Mouse (Mus musculus): ENCODE data around the gene Wwox. TPM values are rescaled to one million over a fixed set of nuclear protein-coding genes. Genes with fewer than 3 reads are reported as not detected.
A peak's percentile ranks its signal among the peaks of the same experiment; 100 is the strongest.

Wwox gene
- polyA plus RNA-seq, 1 experiment from 2014 or later, result 10.6 TPM

DNA sequence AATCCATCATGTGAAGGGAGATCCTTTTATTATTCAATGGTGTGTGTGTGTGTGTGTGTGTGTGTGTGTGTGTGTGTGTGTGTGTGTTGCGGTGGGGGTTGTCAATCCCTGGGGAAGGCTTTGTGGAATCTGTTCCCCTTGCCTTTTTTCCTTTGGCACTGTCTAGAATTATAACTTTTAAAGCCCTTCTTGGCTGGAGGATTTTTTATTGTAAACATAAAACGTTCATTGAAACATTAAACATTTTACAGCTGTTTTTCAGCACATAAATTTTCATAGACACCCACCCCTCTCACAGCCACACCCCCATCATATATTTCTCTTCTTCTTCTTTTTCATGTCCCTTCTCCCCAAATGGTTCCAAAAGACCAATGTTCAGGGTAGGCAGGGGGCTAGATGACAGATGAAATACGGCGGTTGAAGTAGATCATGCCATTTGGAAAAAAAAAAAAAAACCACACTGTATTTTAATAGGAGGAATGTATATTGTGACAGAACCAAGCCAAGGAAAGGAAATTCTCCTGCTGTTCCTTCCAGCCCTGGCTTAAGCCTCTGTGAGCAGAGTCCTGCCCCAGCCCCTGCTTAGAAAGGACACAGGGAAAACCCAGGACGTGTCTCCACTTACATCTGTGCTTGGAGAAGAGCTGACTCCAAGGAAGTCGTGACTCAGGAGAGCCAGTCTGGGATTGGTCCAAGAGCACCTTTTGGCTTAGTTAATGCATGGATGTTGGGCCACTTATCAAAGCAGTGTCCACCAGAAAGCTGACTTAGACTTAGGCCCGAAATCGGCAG lies 517.1 kb downstream of the Wwox start:
- Histone ChIP-seq H3K27ac (replicated peaks) (no peak overlapping the region), H3K36me3 (no peaks in the 10 kb centered on the region), H3K4me3 (no peak overlapping the region), H3K4me1 (no peaks in the 10 kb centered on the region), H3K9me3 (replicated peaks) (no peaks in the 10 kb centered on the region), H3K27me3 (ENCODE audit: low read depth, poor library complexity, severe bottlenecking) (no peaks in the 10 kb centered on the region)
- DNase-seq (ENCODE audit: low spot score), result no peak
- WGBS, result 89% methylated on average over 8 of the region's 8 CpGs

GRCm38 (mm10) chr8:114958437-114959107 lies 519.1 kb downstream of the Wwox start:
- 86% methylated on average over 16 of the region's 16 CpGs for WGBS
- DNase-seq (ENCODE audit: low spot score), result no peak
- no peaks in the 10 kb centered on the region for H3K9me3 ChIP-seq (replicated peaks)
- no peaks in the 10 kb centered on the region for H3K4me1 ChIP-seq
- no peak overlapping the region for H3K4me3 ChIP-seq
- no peaks in the 10 kb centered on the region for H3K27me3 ChIP-seq (ENCODE audit: low read depth, poor library complexity, severe bottlenecking)
- no peaks in the 10 kb centered on the region for H3K36me3 ChIP-seq
- H3K27ac ChIP-seq (replicated peaks), result no peak overlapping the region

DNA sequence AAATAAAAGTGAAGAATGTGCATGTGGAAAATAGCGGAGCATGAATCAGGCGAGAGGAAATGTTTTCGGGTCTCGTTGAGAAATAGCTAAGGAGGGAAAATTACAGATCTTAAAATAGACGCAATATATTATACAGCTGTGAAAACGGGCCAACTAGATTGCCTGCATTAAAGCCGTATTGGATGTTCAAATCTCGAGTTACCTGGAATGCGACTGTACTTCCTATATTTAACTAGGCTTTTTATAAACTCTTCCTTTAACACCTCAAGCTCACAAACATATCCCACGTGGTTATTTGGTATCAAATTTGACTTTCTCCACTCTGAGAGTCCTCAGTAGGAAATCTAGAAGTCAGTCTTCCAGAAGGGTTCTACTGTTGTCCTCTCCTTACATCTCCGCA lies 520.0 kb downstream of the Wwox start:
- Histone ChIP-seq H3K27ac (replicated peaks) (no peak overlapping the region), H3K36me3 (no peaks in the 10 kb centered on the region), H3K4me3 (no peak overlapping the region), H3K9me3 (replicated peaks) (no peaks in the 10 kb centered on the region), H3K4me1 (no peaks in the 10 kb centered on the region), H3K27me3 (ENCODE audit: low read depth, poor library complexity, severe bottlenecking) (no peaks in the 10 kb centered on the region)
- DNase-seq (ENCODE audit: low spot score), result no peak
- 92% methylated on average over 11 of the region's 11 CpGs for WGBS

DNA sequence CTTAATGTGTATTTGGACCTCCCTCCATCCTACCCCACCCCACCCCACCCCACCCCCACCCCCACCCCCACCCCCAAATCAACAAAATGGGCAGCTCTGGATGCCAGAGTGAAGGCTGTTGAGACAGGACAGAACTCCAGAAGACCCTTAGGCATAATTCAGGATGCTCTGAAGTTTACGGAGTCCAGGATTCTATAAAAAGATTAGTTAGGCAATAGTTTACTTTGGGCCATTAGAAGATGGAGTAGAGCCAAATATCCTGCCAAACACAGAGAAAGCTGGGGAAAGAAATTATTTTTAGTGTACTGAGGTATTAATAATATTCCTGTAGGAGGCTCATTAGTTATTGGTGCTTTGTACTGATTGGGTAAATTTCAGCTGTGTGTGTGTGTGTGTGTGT lies 523.0 kb downstream of the Wwox start:
- no peak overlapping the region for H3K4me3 ChIP-seq
- WGBS, result 97% methylated on average over 1 of the region's 1 CpGs

GRCm38 (mm10) chr8:114963282-114963681 lies 523.8 kb downstream of the Wwox start:
- Histone ChIP-seq H3K27me3 (ENCODE audit: low read depth, poor library complexity, severe bottlenecking) (no peaks in the 10 kb centered on the region), H3K27ac (replicated peaks) (no peak overlapping the region), H3K4me1 (no peaks in the 10 kb centered on the region), H3K4me3 (no peak overlapping the region), H3K36me3 (no peaks in the 10 kb centered on the region), H3K9me3 (replicated peaks) (0 out of 2 replicates have a peak, but pooled peaks cover 3% of the 10 kb centered on the region)
- 91% methylated on average over 4 of the region's 4 CpGs for WGBS
- DNase-seq (ENCODE audit: low spot score), result no peak

More for the DNA sequence above, 523.0 kb downstream of the Wwox start:
- H3K9me3 ChIP-seq (replicated peaks), result 0 out of 2 replicates have a peak, but pooled peaks cover 3% of the 10 kb centered on the region
- H3K36me3 ChIP-seq, result no peaks in the 10 kb centered on the region
- no peaks in the 10 kb centered on the region for H3K4me1 ChIP-seq
- DNase-seq (ENCODE audit: low spot score), result no peak
- H3K27ac ChIP-seq (replicated peaks), result no peak overlapping the region
- no peaks in the 10 kb centered on the region for H3K27me3 ChIP-seq (ENCODE audit: low read depth, poor library complexity, severe bottlenecking)

- 90% methylated on average over 6 of the region's 6 CpGs for WGBS
- Histone ChIP-seq H3K4me1 (no peaks in the 10 kb centered on the region), H3K9me3 (replicated peaks) (peaks cover 11% of the 10 kb centered on the region; the same call in 1 of the 2 replicates), H3K36me3 (no peaks in the 10 kb centered on the region), H3K27ac (replicated peaks) (no peak overlapping the region), H3K27me3 (ENCODE audit: low read depth, poor library complexity, severe bottlenecking) (no peaks in the 10 kb centered on the region), H3K4me3 (no peak overlapping the region)
- no peak for DNase-seq (ENCODE audit: low spot score)
These were observed 524.8 kb downstream of the Wwox start for GRCm38 (mm10) chr8:114964206-114964605.

- 76% methylated on average over 4 of the region's 4 CpGs for WGBS
- H3K4me3 ChIP-seq, result no peak overlapping the region
- H3K27me3 ChIP-seq (ENCODE audit: low read depth, poor library complexity, severe bottlenecking), result peaks cover 10% of the 10 kb centered on the region
- no peaks in the 10 kb centered on the region for H3K36me3 ChIP-seq
- no peak for DNase-seq (ENCODE audit: low spot score)
- no peak overlapping the region for H3K27ac ChIP-seq (replicated peaks)
- peaks cover 12% of the 10 kb centered on the region; the same call in 1 of the 2 replicates for H3K9me3 ChIP-seq (replicated peaks)
- H3K4me1 ChIP-seq, result 0 out of 2 replicates have a peak, but pooled peaks cover 5% of the 10 kb centered on the region
These were observed 529.4 kb downstream of the Wwox start for GRCm38 (mm10) chr8:114968842-114969241.

GRCm38 (mm10) chr8:114971378-114971777 lies 531.9 kb downstream of the Wwox start:
- peaks cover 12% of the 10 kb centered on the region; the same call in 1 of the 2 replicates for H3K9me3 ChIP-seq (replicated peaks)
- no peak overlapping the region for H3K4me3 ChIP-seq
- no peak overlapping the region for H3K27ac ChIP-seq (replicated peaks)
- H3K27me3 ChIP-seq (ENCODE audit: low read depth, poor library complexity, severe bottlenecking), result peaks cover 10% of the 10 kb centered on the region
- H3K36me3 ChIP-seq, result no peaks in the 10 kb centered on the region
- 54% methylated on average over 8 of the region's 8 CpGs for WGBS
- DNase-seq (ENCODE audit: low spot score), result peak; percentile 69
- H3K4me1 ChIP-seq, result 0 out of 2 replicates have a peak, but pooled peaks cover 5% of the 10 kb centered on the region

GRCm38 (mm10) chr8:114973002-114973461 lies 533.6 kb downstream of the Wwox start:
- no peak overlapping the region for H3K4me3 ChIP-seq
- DNase-seq (ENCODE audit: low spot score), result no peak

DNA sequence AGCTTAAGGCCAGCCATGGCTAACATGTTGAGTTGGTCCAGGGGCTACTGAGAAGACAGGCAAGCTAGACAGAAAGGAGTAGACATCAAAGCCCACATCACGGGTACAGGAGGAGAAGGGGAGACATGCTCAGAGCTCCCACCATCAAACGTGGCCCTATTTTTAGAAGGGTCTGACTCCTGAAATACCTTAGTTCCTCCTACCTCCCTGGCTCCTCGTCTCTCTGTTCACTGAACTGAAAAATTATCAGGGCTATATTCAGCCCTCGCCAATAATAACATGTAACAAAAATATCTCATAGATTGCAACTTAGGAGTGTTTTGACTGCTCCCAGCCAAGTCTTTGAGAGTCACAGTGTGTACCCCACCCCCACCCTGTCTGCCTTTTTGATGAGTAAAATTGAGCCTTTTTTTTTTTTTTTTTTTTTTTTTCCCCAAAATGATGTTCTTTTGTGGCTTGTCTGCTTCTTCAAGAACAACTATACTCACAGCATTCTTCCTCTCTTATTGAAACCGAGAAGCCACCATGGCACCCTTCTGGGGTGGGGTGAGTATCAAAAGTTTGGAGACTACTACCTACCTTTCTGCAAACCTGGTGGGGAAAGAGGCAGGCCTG lies 535.0 kb downstream of the Wwox start:
- DNase-seq (ENCODE audit: low spot score), result no peak
- Histone ChIP-seq H3K36me3 (no peaks in the 10 kb centered on the region), H3K4me3 (no peak overlapping the region), H3K27me3 (ENCODE audit: low read depth, poor library complexity, severe bottlenecking) (peaks cover 10% of the 10 kb centered on the region), H3K4me1 (0 out of 2 replicates have a peak, but pooled peaks cover 5% of the 10 kb centered on the region), H3K9me3 (replicated peaks) (no peaks in the 10 kb centered on the region), H3K27ac (replicated peaks) (no peak overlapping the region)
- WGBS, result 82% methylated on average over 5 of the region's 5 CpGs

More at GRCm38 (mm10) chr8:114973002-114973461, 533.6 kb downstream of the Wwox start:
- peaks cover 9% of the 10 kb centered on the region; the same call in 1 of the 2 replicates for H3K9me3 ChIP-seq (replicated peaks)
- H3K36me3 ChIP-seq, result no peaks in the 10 kb centered on the region
- no peak overlapping the region for H3K27ac ChIP-seq (replicated peaks)
- WGBS, result 52% methylated on average over 12 of the region's 12 CpGs
- 0 out of 2 replicates have a peak, but pooled peaks cover 5% of the 10 kb centered on the region for H3K4me1 ChIP-seq
- peaks cover 10% of the 10 kb centered on the region for H3K27me3 ChIP-seq (ENCODE audit: low read depth, poor library complexity, severe bottlenecking)

DNA sequence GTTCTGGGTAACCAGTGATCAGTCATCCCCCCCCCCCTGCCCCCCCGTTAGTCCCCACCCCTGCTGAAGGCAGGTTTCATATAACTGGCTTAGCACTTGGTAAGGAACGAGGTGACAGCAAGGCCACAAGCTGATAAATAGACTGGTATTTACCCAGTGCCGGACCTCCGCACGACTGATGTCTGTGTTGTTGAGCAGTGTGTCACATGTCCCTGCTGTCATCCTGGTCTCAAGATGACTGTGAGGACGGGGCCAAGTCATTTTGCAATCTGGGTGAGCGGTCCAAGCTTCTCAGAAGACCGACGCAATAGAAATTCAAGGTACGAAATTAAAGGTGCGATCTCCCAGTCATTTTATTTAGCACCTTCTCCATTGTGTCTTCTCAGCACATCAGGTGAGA lies 538.3 kb downstream of the Wwox start:
- 87% methylated on average over 11 of the region's 11 CpGs for WGBS
- H3K4me1 ChIP-seq, result 0 out of 2 replicates have a peak, but pooled peaks cover 5% of the 10 kb centered on the region

GRCm38 (mm10) chr8:114978206-114978960 lies 538.9 kb downstream of the Wwox start:
- H3K9me3 ChIP-seq (replicated peaks), result 0 out of 2 replicates have a peak, but pooled peaks cover 3% of the 10 kb centered on the region
- H3K4me3 ChIP-seq, result no peak overlapping the region
- no peak overlapping the region for H3K27ac ChIP-seq (replicated peaks)
- 86% methylated on average over 15 of the region's 15 CpGs for WGBS
- DNase-seq (ENCODE audit: low spot score), result no peak
- H3K27me3 ChIP-seq (ENCODE audit: low read depth, poor library complexity, severe bottlenecking), result no peaks in the 10 kb centered on the region
- H3K36me3 ChIP-seq, result no peaks in the 10 kb centered on the region
- H3K4me1 ChIP-seq, result no peaks in the 10 kb centered on the region

More for the DNA sequence above, 538.3 kb downstream of the Wwox start:
- Histone ChIP-seq H3K27ac (replicated peaks) (no peak overlapping the region), H3K36me3 (no peaks in the 10 kb centered on the region), H3K4me3 (no peak overlapping the region), H3K9me3 (replicated peaks) (0 out of 2 replicates have a peak, but pooled peaks cover 3% of the 10 kb centered on the region), H3K27me3 (ENCODE audit: low read depth, poor library complexity, severe bottlenecking) (no peaks in the 10 kb centered on the region)
- no peak for DNase-seq (ENCODE audit: low spot score)

Data from midbrain, embryonic 10.5 days (tissue).